Mouse (Mus musculus): ENCODE data around the gene Vmn2r4. TPM values are rescaled to one million over a fixed set of nuclear protein-coding genes. Genes with fewer than 3 reads are reported as not detected.

Vmn2r4 gene
- polyA plus RNA-seq, 1 experiment from 2014 or later: not detected

GRCm38 (mm10) chr3:64359286-64360035 is 55.7 kb downstream of the Vmn2r4 start:
- no peak for DNase-seq (ENCODE audit: low spot score)
- no peak for ATAC-seq (ENCODE audit: low FRiP score, low TSS enrichment)
- no peak overlapping the region for H3K4me3 ChIP-seq (ENCODE audit: low read depth, low read length)
- WGBS: 56% methylated on average over 2 of the region's 2 CpGs
- H3K27me3 ChIP-seq (ENCODE audit: control insufficient read depth, insufficient read depth, low read length): no peaks in the 10 kb centered on the region
- H3K9me3 ChIP-seq (ENCODE audit: control insufficient read depth, low read length): no peaks in the 10 kb centered on the region
- no peak overlapping the region for H3K4me2 ChIP-seq (replicated peaks; ENCODE audit: low read depth)
- no peaks in the 10 kb centered on the region for H3K4me1 ChIP-seq (replicated peaks; ENCODE audit: control insufficient read depth, insufficient read depth)
- no peaks in the 10 kb centered on the region for H3K36me3 ChIP-seq (ENCODE audit: control insufficient read depth, insufficient read depth, low read length)
- TF ChIP-seq EP300 (optimal IDR thresholded peaks at IDR 0.05) (no peak), CTCF (IDR thresholded peaks at IDR 0.05; ENCODE audit: low read depth) (no peak)
- no peak overlapping the region for H3K9ac ChIP-seq (ENCODE audit: low read length)
- H3K27ac ChIP-seq (replicated peaks): no peak overlapping the region

Other genes with a start within 250 kb of the Vmn2r4 start
- 0.01 TPM in 1 of 2 replicates, not detected in the other for gene Vmn2r3, start 125.7 kb downstream of the Vmn2r4 start, polyA plus RNA-seq (2015; fragmentation: Nextera tagmentation; extraction: Ambion mirVana)
- gene Vmn2r5, start 94.5 kb upstream of the Vmn2r4 start, polyA plus RNA-seq (2015; fragmentation: Nextera tagmentation; extraction: Ambion mirVana): not detected in 2 replicates
- gene Vmn2r6, start 150.5 kb upstream of the Vmn2r4 start, polyA plus RNA-seq (2015; fragmentation: Nextera tagmentation; extraction: Ambion mirVana): 0.01 TPM in 1 of 2 replicates, not detected in the other

Measured in stomach, postnatal 0 days (tissue).